Mouse (Mus musculus): ENCODE results near the gene Btbd9. TPM values are rescaled to one million over a fixed set of nuclear protein-coding genes. Genes with fewer than 3 reads are reported as not detected.
"Not testable (repeated sequence)": the region's sequence is repeated elsewhere in the genome, so short reads cannot be mapped to it uniquely, and the experiment has no call there.

The Btbd9 gene
- polyA plus RNA-seq, 1 experiment from 2014 or later, result 52.5 TPM

- not testable (repeated sequence) for H3K4me3 ChIP-seq (ENCODE audit: low read length); H3K9me3 ChIP-seq (ENCODE audit: control insufficient read depth, low read length); H3K4me1 ChIP-seq (ENCODE audit: control insufficient read depth, insufficient read depth, low read length); H3K9ac ChIP-seq (ENCODE audit: low read depth, low read length); H3K27ac ChIP-seq (ENCODE audit: low read depth, low read length); ATAC-seq (ENCODE audit: low FRiP score, low TSS enrichment); H3K4me2 ChIP-seq (replicated peaks; ENCODE audit: low read depth, low read length); H3K27me3 ChIP-seq (ENCODE audit: control insufficient read depth, insufficient read depth, low read length); H3K36me3 ChIP-seq (ENCODE audit: control insufficient read depth, insufficient read depth, low read length)
- WGBS, result 97% methylated on average over 11 of the region's 11 CpGs
These were observed 76.7 kb downstream of the Btbd9 start for GRCm38 (mm10) chr17:30499541-30499940.

DNA sequence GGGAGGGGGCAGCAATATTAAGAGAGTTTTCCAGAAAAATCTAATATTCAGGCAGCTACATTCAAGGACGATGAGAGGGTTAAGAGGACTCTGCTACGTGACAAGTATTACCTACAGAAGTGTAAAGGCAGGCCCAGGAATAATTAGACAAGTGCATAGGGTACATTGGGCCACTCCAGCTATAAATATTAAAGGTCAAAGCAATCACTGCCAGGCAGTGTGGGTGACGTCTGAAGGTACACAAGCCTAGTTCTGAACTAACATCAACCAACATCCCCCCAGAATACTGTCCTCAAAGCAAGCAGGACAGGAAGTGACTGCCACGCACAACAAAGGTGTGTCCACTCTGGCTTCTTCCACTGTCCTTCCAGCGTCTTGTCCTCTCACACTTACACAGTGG, 77.5 kb downstream of the Btbd9 start:
- WGBS, result 74% methylated on average over 5 of the region's 5 CpGs
- no peak overlapping the region for H3K27ac ChIP-seq (ENCODE audit: low read depth, low read length)
- no peaks in the 10 kb centered on the region for H3K27me3 ChIP-seq (ENCODE audit: control insufficient read depth, insufficient read depth, low read length)
- H3K4me3 ChIP-seq (ENCODE audit: low read length), result no peak overlapping the region
- H3K9ac ChIP-seq (ENCODE audit: low read depth, low read length), result no peak overlapping the region
- H3K4me1 ChIP-seq (ENCODE audit: control insufficient read depth, insufficient read depth, low read length), result no peaks in the 10 kb centered on the region
- H3K36me3 ChIP-seq (ENCODE audit: control insufficient read depth, insufficient read depth, low read length), result no peaks in the 10 kb centered on the region; the same call in 1 of the 2 replicates
- H3K4me2 ChIP-seq (replicated peaks; ENCODE audit: low read depth, low read length), result no peak overlapping the region
- H3K9me3 ChIP-seq (ENCODE audit: control insufficient read depth, low read length), result no peaks in the 10 kb centered on the region
- no peak for ATAC-seq (ENCODE audit: low FRiP score, low TSS enrichment)

- Histone ChIP-seq H3K9ac (ENCODE audit: low read depth, low read length) (no peak overlapping the region), H3K9me3 (ENCODE audit: control insufficient read depth, low read length) (no peaks in the 10 kb centered on the region), H3K36me3 (ENCODE audit: control insufficient read depth, insufficient read depth, low read length) (no peaks in the 10 kb centered on the region; the same call in 1 of the 2 replicates), H3K4me2 (replicated peaks; ENCODE audit: low read depth, low read length) (no peak overlapping the region), H3K27ac (ENCODE audit: low read depth, low read length) (no peak overlapping the region), H3K4me3 (ENCODE audit: low read length) (no peak overlapping the region), H3K27me3 (ENCODE audit: control insufficient read depth, insufficient read depth, low read length) (no peaks in the 10 kb centered on the region), H3K4me1 (ENCODE audit: control insufficient read depth, insufficient read depth, low read length) (no peaks in the 10 kb centered on the region)
- 44% methylated on average over 6 of the region's 6 CpGs for WGBS
- no peak for ATAC-seq (ENCODE audit: low FRiP score, low TSS enrichment)
These were observed 77.9 kb downstream of the Btbd9 start for GRCm38 (mm10) chr17:30498376-30498719.

DNA sequence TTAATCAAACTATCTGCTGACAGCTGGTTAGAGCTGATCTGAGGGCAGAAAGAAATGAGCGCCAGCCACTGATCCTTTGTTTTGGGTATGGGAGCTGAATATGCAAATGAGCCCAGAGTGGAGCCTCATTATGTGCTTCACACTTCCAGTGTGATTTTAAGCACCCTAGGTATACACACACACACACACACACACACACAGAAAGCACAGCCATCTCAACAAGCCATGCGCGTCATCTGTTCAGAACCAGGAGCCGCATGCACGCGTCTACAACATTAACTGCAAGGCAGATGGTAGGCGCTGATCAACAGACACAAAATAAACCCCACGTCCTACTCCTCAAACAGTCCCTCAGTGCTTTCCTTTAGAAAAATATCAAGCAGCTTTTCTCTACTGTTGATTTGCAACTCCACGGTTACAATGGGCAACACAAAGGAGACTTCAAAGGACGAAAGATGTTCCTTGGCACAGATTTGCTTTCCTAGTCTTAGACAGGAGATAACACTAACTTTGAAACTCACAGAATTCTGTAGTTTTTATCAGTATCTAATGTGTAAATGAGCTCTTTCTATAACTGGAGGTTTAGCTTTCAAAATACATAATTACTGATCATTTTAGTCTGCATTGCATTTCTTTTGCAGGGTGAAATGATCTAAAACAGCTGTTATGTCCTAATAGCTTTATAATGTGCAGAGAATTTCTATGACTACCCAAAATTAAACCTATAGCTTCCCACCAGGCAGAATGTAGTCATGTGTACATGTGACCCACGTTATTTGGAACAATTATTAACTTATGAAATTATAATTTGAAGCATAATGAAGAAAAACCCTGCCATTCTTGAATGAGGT, 78.5 kb downstream of the Btbd9 start:
- no peak overlapping the region for H3K27ac ChIP-seq (ENCODE audit: low read depth, low read length)
- no peak for ATAC-seq (ENCODE audit: low FRiP score, low TSS enrichment)
- no peak overlapping the region for H3K9ac ChIP-seq (ENCODE audit: low read depth, low read length)
- no peaks in the 10 kb centered on the region for H3K27me3 ChIP-seq (ENCODE audit: control insufficient read depth, insufficient read depth, low read length)
- H3K4me1 ChIP-seq (ENCODE audit: control insufficient read depth, insufficient read depth, low read length), result no peaks in the 10 kb centered on the region
- no peaks in the 10 kb centered on the region for H3K9me3 ChIP-seq (ENCODE audit: control insufficient read depth, low read length)
- 70% methylated on average over 11 of the region's 11 CpGs for whole genome bisulfite sequencing
- H3K36me3 ChIP-seq (ENCODE audit: control insufficient read depth, insufficient read depth, low read length), result no peaks in the 10 kb centered on the region; the same call in 1 of the 2 replicates
- H3K4me3 ChIP-seq (ENCODE audit: low read length), result no peak overlapping the region
- H3K4me2 ChIP-seq (replicated peaks; ENCODE audit: low read depth, low read length), result no peak overlapping the region

DNA sequence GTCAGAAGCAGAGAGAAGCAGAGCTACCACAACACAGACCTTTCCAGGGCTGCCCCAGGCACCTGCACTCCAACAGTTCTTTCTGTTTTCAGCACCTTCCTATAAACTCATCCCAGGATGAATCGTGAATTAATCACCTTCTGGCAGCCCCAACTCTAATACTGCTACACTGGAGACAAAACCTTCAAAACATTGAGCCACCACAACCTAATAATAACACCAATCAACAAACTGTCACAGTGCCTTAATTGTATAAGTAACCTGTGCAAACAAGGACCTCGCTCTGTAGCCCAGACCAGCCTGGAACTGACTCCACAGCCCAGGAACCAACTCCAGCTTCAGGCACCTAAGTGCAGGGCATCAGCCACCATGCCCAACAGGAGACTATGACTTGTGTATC, 80.7 kb downstream of the Btbd9 start:
- no peaks in the 10 kb centered on the region; the same call in 1 of the 2 replicates for H3K36me3 ChIP-seq (ENCODE audit: control insufficient read depth, insufficient read depth, low read length)
- H3K27ac ChIP-seq (ENCODE audit: low read depth, low read length), result no peak overlapping the region
- H3K4me3 ChIP-seq (ENCODE audit: low read length), result no peak overlapping the region
- H3K9ac ChIP-seq (ENCODE audit: low read depth, low read length), result no peak overlapping the region
- H3K4me1 ChIP-seq (ENCODE audit: control insufficient read depth, insufficient read depth, low read length), result no peaks in the 10 kb centered on the region
- H3K27me3 ChIP-seq (ENCODE audit: control insufficient read depth, insufficient read depth, low read length), result no peaks in the 10 kb centered on the region
- no peak for ATAC-seq (ENCODE audit: low FRiP score, low TSS enrichment)
- H3K9me3 ChIP-seq (ENCODE audit: control insufficient read depth, low read length), result no peaks in the 10 kb centered on the region
- H3K4me2 ChIP-seq (replicated peaks; ENCODE audit: low read depth, low read length), result no peak overlapping the region
- WGBS, result 79% methylated on average over 2 of the region's 2 CpGs

DNA sequence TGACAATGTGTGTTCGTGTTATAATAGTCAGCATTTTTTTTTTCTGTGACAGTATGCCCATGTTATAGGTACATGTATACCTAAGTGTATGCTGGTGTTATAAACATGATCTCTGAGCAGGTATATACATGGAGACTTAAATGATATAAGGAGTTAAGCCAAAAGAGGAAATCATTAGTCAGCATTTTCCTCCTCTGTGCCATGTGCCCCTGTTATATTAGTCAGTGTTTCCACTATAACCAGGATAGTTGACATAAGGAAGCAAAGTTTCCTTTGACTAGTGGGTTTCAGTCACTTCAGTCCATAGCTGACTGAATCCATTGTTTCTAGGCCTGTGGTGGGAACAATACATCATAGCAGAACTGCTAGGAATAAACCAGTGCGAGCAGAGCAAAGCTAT, 81.1 kb downstream of the Btbd9 start:
- WGBS, result 82% methylated on average over 2 of the region's 2 CpGs

DNA sequence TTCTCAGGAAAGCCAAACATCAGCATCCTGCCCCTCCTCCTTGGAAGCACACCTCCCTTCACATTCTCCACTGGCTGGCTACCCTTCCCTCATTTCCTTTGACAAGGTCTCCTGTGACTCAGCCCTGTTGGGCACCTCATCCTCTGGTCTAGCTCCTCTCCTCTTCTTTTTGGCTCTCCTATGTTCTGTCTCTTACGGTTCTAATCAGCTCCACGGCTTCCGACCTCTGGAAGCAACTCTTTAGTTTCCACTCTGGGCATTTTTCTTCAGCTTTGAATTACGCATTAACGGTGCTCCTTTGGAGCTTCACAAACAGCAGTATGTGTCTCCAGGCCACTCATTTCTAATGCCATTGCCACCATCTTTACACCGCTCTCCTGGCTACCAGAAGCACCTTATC, 82.8 kb downstream of the Btbd9 start:
- no peak overlapping the region for H3K4me2 ChIP-seq (replicated peaks; ENCODE audit: low read depth, low read length)
- H3K27me3 ChIP-seq (ENCODE audit: control insufficient read depth, insufficient read depth, low read length), result no peaks in the 10 kb centered on the region
- H3K9ac ChIP-seq (ENCODE audit: low read depth, low read length), result no peak overlapping the region
- no peak for ATAC-seq (ENCODE audit: low FRiP score, low TSS enrichment)
- no peak overlapping the region for H3K4me3 ChIP-seq (ENCODE audit: low read length)
- H3K4me1 ChIP-seq (ENCODE audit: control insufficient read depth, insufficient read depth, low read length), result no peaks in the 10 kb centered on the region
- no peaks in the 10 kb centered on the region for H3K36me3 ChIP-seq (ENCODE audit: control insufficient read depth, insufficient read depth, low read length)
- 93% methylated on average over 6 of the region's 6 CpGs for WGBS
- H3K27ac ChIP-seq (ENCODE audit: low read depth, low read length), result no peak overlapping the region
- H3K9me3 ChIP-seq (ENCODE audit: control insufficient read depth, low read length), result no peaks in the 10 kb centered on the region

More for the DNA sequence above, 81.1 kb downstream of the Btbd9 start:
- Histone ChIP-seq H3K27me3 (ENCODE audit: control insufficient read depth, insufficient read depth, low read length) (no peaks in the 10 kb centered on the region), H3K36me3 (ENCODE audit: control insufficient read depth, insufficient read depth, low read length) (no peaks in the 10 kb centered on the region; the same call in 1 of the 2 replicates), H3K9me3 (ENCODE audit: control insufficient read depth, low read length) (no peaks in the 10 kb centered on the region), H3K27ac (ENCODE audit: low read depth, low read length) (no peak overlapping the region), H3K9ac (ENCODE audit: low read depth, low read length) (no peak overlapping the region), H3K4me1 (ENCODE audit: control insufficient read depth, insufficient read depth, low read length) (no peaks in the 10 kb centered on the region), H3K4me2 (replicated peaks; ENCODE audit: low read depth, low read length) (no peak overlapping the region), H3K4me3 (ENCODE audit: low read length) (no peak overlapping the region)
- no peak for ATAC-seq (ENCODE audit: low FRiP score, low TSS enrichment)

GRCm38 (mm10) chr17:30492191-30492590, 84.1 kb downstream of the Btbd9 start:
- no peak overlapping the region for H3K9ac ChIP-seq (ENCODE audit: low read depth, low read length)
- no peaks in the 10 kb centered on the region for H3K4me1 ChIP-seq (ENCODE audit: control insufficient read depth, insufficient read depth, low read length)
- WGBS, result 93% methylated on average over 5 of the region's 5 CpGs
- H3K4me3 ChIP-seq (ENCODE audit: low read length), result no peak overlapping the region
- no peak overlapping the region for H3K27ac ChIP-seq (ENCODE audit: low read depth, low read length)
- H3K36me3 ChIP-seq (ENCODE audit: control insufficient read depth, insufficient read depth, low read length), result no peaks in the 10 kb centered on the region
- H3K9me3 ChIP-seq (ENCODE audit: control insufficient read depth, low read length), result no peaks in the 10 kb centered on the region
- no peaks in the 10 kb centered on the region for H3K27me3 ChIP-seq (ENCODE audit: control insufficient read depth, insufficient read depth, low read length)
- no peak for ATAC-seq (ENCODE audit: low FRiP score, low TSS enrichment)
- H3K4me2 ChIP-seq (replicated peaks; ENCODE audit: low read depth, low read length), result no peak overlapping the region

DNA sequence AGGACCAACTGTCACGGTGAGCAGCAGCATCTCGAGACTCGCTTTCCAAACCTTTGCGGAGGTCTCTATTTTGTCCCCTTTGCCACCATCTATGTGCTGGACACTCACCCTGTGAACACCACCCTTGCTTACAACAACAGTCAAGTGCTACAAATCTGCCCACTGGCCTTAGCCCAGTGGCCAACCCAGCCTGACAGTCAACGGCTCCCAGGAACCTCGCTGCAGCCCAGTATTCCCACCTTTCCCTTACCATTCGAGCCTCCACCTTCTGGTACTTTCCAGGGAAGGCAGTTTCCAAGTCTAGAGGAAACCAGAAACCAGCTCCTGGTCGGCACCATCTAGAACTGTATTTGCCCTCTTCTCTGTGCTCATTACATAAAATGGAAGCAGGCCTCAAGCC, 84.7 kb downstream of the Btbd9 start:
- H3K27ac ChIP-seq (ENCODE audit: low read depth, low read length), result no peak overlapping the region
- ATAC-seq (ENCODE audit: low FRiP score, low TSS enrichment), result no peak
- no peak overlapping the region for H3K4me3 ChIP-seq (ENCODE audit: low read length)
- H3K36me3 ChIP-seq (ENCODE audit: control insufficient read depth, insufficient read depth, low read length), result no peaks in the 10 kb centered on the region
- H3K9me3 ChIP-seq (ENCODE audit: control insufficient read depth, low read length), result no peaks in the 10 kb centered on the region
- no peak overlapping the region for H3K9ac ChIP-seq (ENCODE audit: low read depth, low read length)
- H3K27me3 ChIP-seq (ENCODE audit: control insufficient read depth, insufficient read depth, low read length), result no peaks in the 10 kb centered on the region
- whole genome bisulfite sequencing, result 94% methylated on average over 8 of the region's 8 CpGs
- no peaks in the 10 kb centered on the region for H3K4me1 ChIP-seq (ENCODE audit: control insufficient read depth, insufficient read depth, low read length)
- H3K4me2 ChIP-seq (replicated peaks; ENCODE audit: low read depth, low read length), result no peak overlapping the region

Measured in kidney, embryonic 14.5 days (tissue).